Mouse (Mus musculus): ENCODE results near the gene Tnks2. TPM values are rescaled to one million over a fixed set of nuclear protein-coding genes. Genes with fewer than 3 reads are reported as not detected.

Tnks2 gene
- total and polyA plus RNA-seq, 3 experiments: 59.7 to 90.5 (median 73.1) TPM

- Histone ChIP-seq H3K9me3 (replicated peaks; ENCODE audit: low read length) (no peaks in the 10 kb centered on the region), H3K9ac (ENCODE audit: insufficient read depth, low read depth) (no peak overlapping the region), H3K4me2 (ENCODE audit: insufficient read depth, low read depth, poor library complexity, severe bottlenecking) (no peak overlapping the region), H3K27ac (ENCODE audit: insufficient read depth, low read depth) (no peak overlapping the region), H3K4me3 (replicated peaks in 1 of 3; ENCODE audit: low read depth in 2 of 3, low read length in 2 of 3, poor library complexity in 1 of 3) (no peak overlapping the region), H3K4me1 (ENCODE audit: control insufficient read depth in 1 of 2, insufficient read depth in 2 of 2) (no peaks in the 10 kb centered on the region), H3K27me3 (replicated peaks) (no peaks in the 10 kb centered on the region), H3K36me3 (replicated peaks in 1 of 2; ENCODE audit: control insufficient read depth in 1 of 2, insufficient read depth in 1 of 2, low read length in 1 of 2) (peaks cover 70 to 95% of the 10 kb centered on the region in 2 experiments), H3K79me2 (replicated peaks; ENCODE audit: control insufficient read depth, extremely low read depth, insufficient read depth, poor library complexity, severe bottlenecking) (no peaks in the 10 kb centered on the region; the same call in 1 of the 2 replicates)
- in situ Hi-C loops (cut with MboI; ENCODE audit: low pct_ligation_motif_present, low pct_unique_long_range_greater_than_20kb, low sequenced_read_pairs): no loop called here
- DNase-seq (ENCODE audit: extremely low read depth): peak; percentile 17
- TF ChIP-seq MAX (IDR thresholded peaks at IDR 0.05; ENCODE audit: low read length) (no peak), KAT2A (IDR thresholded peaks at IDR 0.05; ENCODE audit: insufficient replicate concordance, low read length) (no peak), JUND (conservative IDR thresholded peaks at IDR 0.05; ENCODE audit: low read depth, low read length) (no peak), SMC3 (IDR thresholded peaks at IDR 0.05; ENCODE audit: low read depth, low read length) (peak; percentile 29; the same call in 1 of the 2 replicates), UBTF (IDR thresholded peaks at IDR 0.05; ENCODE audit: low read depth, low read length) (no peak), E2F4 (IDR thresholded peaks at IDR 0.05; ENCODE audit: insufficient replicate concordance, low read depth, low read length) (no peak), BHLHE40 (IDR thresholded peaks at IDR 0.05; ENCODE audit: low read depth, low read length) (no peak), GABPA (IDR thresholded peaks at IDR 0.05; ENCODE audit: insufficient replicate concordance, low read depth, low read length) (no peak), NELFE (IDR thresholded peaks at IDR 0.05; ENCODE audit: low read depth, low read length) (no peak), USF1 (IDR thresholded peaks at IDR 0.05; ENCODE audit: low read depth, low read length) (no peak), JUN (IDR thresholded peaks at IDR 0.05; ENCODE audit: insufficient read depth, low read depth, low read length) (no peak), CTCF (conservative IDR thresholded peaks at IDR 0.05 in 1 of 2, IDR thresholded peaks at IDR 0.05 in 1 of 2; ENCODE audit: low read depth in 2 of 2, low read length in 2 of 2) (peak; percentile 33 to 61; a peak in 3 of 4 replicates), RAD21 (IDR thresholded peaks at IDR 0.05; ENCODE audit: low read depth, low read length) (peak; percentile 22)
- dilution Hi-C loops (cut with MboI; ENCODE audit: extremely low pct_ligation_motif_present, extremely low pct_unique_long_range_greater_than_20kb, low sequenced_read_pairs): no loop called here
Observed at GRCm38 (mm10) chr19:36886316-36886715, 52.3 kb downstream of the Tnks2 start.

GRCm38 (mm10) chr19:36887706-36888105 is 53.7 kb downstream of the Tnks2 start:
- in situ Hi-C loops (cut with MboI; ENCODE audit: low pct_ligation_motif_present, low pct_unique_long_range_greater_than_20kb, low sequenced_read_pairs) (no loop called here), dilution Hi-C loops (cut with MboI; ENCODE audit: extremely low pct_ligation_motif_present, extremely low pct_unique_long_range_greater_than_20kb, low sequenced_read_pairs) (no loop called here)
- Histone ChIP-seq H3K4me1 (ENCODE audit: control insufficient read depth in 1 of 2, insufficient read depth in 2 of 2) (no peaks in the 10 kb centered on the region), H3K27ac (ENCODE audit: insufficient read depth, low read depth) (no peak overlapping the region), H3K9ac (ENCODE audit: insufficient read depth, low read depth) (no peak overlapping the region), H3K4me3 (replicated peaks in 1 of 3; ENCODE audit: low read depth in 2 of 3, low read length in 2 of 3, poor library complexity in 1 of 3) (no peak overlapping the region), H3K79me2 (replicated peaks; ENCODE audit: control insufficient read depth, extremely low read depth, insufficient read depth, poor library complexity, severe bottlenecking) (no peaks in the 10 kb centered on the region; the same call in 1 of the 2 replicates), H3K36me3 (replicated peaks in 1 of 2; ENCODE audit: control insufficient read depth in 1 of 2, insufficient read depth in 1 of 2, low read length in 1 of 2) (peaks cover 62 to 95% of the 10 kb centered on the region in 2 experiments), H3K4me2 (ENCODE audit: insufficient read depth, low read depth, poor library complexity, severe bottlenecking) (no peak overlapping the region), H3K27me3 (replicated peaks) (no peaks in the 10 kb centered on the region), H3K9me3 (replicated peaks; ENCODE audit: low read length) (no peaks in the 10 kb centered on the region)
- no peak for DNase-seq (ENCODE audit: extremely low read depth)
- TF ChIP-seq GABPA (IDR thresholded peaks at IDR 0.05; ENCODE audit: insufficient replicate concordance, low read depth, low read length) (no peak), HCFC1 (IDR thresholded peaks at IDR 0.05; ENCODE audit: low read depth, low read length) (no peak), TCF12 (IDR thresholded peaks at IDR 0.05; ENCODE audit: low read depth, low read length) (no peak), E2F4 (IDR thresholded peaks at IDR 0.05; ENCODE audit: insufficient replicate concordance, low read depth, low read length) (no peak)
